Mouse (Mus musculus) G1E (cell line): Measurements from ENCODE around the gene Cxcl10.

Experiments
- CTCF ChIP-seq: IDR thresholded peaks from 2 replicates; pipeline ENCODE4 v1.5.1; 2012; ENCODE audit warnings: low read depth, low read length, inconsistent platforms, mixed read lengths
- GATA2 ChIP-seq: IDR thresholded peaks from 2 replicates; pipeline ENCODE4 v1.6.1; 2012; ENCODE audit warnings: low read depth, low read length, inconsistent platforms, borderline replicate concordance

- TF ChIP-seq GATA2 (no peak), CTCF (no peak)
These were observed 38.0 kb upstream of the Cxcl10 start for GRCm38 (mm10) chr5:92386643-92387042.
